Mouse (Mus musculus): ENCODE measurements at regions not wholly inside any gene's neighbourhood (a gene's known extent, or its start where the extent isn't known, plus 50 kb on each side); places are given as distances from the start of the nearest gene placed in this dataset.

DNA sequence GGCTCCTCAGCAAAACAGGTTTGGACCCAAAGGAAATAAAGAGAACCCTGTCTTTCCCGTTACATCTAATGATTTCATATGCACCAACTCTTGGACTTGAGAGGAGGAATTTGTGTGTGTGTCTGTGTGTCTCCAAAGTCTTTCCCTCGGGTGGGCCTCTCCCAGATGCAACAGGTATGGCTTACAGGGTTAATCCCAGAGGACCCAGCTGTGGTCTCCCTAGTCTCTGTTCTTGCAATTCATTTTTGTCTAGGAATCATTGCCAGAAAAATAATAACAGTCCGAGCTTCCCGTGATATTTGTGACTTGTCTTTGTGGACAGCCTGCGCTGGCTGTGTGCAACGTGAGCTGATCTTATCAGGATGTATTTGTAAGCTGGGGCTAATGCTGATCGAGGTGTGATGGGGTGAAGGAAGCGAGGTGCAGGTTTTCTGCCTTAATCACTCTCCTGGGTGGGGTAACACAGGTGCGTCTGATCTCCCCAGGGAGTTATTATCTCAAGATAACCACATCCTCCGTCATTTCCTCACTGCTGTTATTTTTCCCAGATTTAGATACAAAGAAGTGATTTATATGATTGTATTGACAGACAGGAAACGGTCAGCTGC, 627.2 kb upstream of the Sox9 start:
- Histone ChIP-seq H3K27ac (no peak overlapping the region), H3K4me3 (no peak overlapping the region), H3K4me1 (peaks cover 17% of the 10 kb centered on the region), H3K36me3 (no peaks in the 10 kb centered on the region), H3K27me3 (ENCODE audit: low read depth, poor library complexity, severe bottlenecking) (no peaks in the 10 kb centered on the region), H3K9me3 (replicated peaks) (no peaks in the 10 kb centered on the region)
- DNase-seq (ENCODE audit: low spot score) = no peak
- WGBS = 60% methylated on average over 11 of the region's 11 CpGs

DNA sequence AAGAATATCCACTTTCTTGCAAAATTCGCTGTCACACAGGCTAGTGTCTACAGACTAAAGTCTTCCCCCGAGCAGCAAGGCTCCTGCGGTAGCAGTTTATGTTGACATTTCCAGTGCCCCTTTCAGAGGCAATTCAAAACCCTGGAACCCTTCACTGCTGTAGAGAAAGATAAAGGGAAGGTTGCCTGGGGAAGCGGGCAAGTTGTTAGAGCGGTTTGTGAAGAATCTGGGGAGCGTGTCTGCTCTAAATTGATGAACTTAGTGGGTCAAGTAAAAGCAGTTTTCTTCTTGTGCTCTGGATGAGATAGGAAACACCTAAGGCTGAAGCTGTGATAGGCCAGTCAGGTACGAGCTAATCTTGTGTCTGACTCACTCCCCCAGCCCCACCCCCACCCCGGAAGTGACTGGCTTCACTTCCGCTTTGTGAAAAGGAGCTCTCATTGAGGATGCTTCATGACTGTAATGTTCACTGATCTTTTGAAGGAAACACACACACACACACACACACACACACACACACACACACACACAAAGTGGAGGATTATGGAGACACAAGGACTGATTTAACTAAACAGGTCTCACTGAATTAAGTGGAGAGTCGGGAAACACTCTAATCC, 626.6 kb upstream of the Sox9 start:
- no peaks in the 10 kb centered on the region for H3K9me3 ChIP-seq (replicated peaks)
- no peak for DNase-seq (ENCODE audit: low spot score)
- no peaks in the 10 kb centered on the region for H3K27me3 ChIP-seq (ENCODE audit: low read depth, poor library complexity, severe bottlenecking)
- H3K27ac ChIP-seq = no peak overlapping the region
- H3K4me1 ChIP-seq = peaks cover 17% of the 10 kb centered on the region
- no peak overlapping the region for H3K4me3 ChIP-seq
- no peaks in the 10 kb centered on the region for H3K36me3 ChIP-seq
- 54% methylated on average over 10 of the region's 10 CpGs for WGBS

DNA sequence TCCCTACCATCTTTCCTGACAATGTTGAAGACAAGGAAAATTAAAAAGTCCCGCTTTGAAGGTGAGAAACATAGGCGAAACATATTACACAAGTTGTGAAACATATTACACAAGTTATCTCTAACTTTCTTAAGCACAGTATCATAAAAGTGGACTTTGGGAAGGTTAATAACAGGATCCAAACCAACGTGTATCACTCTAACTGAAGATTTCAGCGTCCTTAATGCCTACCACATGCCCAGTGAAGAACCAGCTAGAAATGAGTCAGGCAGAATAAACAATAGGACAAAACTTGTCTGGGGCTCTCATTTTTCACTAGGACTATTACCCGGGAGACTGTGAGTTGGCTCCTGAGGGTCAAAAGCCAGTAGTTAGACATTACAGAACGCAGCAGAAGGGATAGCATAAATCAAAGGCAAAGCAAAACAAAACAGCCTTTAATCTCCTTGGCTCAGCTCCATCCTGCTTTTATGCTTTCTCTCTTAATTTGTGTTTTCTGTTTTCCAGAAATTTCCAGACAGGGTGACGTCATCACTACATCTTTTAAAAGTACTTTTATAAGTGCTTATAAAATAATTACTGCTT, 618.3 kb upstream of the Sox9 start:
- no peak for DNase-seq (ENCODE audit: low spot score)
- 39% methylated on average over 7 of the region's 7 CpGs for WGBS

DNA sequence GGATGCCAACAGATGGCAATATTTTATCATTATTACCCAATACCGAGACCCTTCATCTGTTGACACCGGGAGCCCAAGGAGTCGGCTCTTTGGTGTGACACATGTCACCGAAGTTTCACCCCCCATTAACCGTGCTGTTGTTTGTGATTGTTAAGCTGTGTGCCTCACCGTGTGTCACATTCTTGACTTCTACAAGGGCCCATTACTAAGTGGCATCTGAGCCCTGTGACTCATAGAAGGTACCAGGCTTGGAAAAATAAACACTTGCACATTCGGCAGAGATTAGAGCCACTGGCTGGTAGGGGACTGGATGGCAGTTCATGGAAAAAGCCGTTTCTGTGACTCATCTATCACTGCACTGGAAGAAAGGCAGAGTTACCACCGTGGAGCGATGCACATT, 608.4 kb upstream of the Sox9 start:
- Histone ChIP-seq H3K4me3 (no peak overlapping the region), H3K27ac (no peak overlapping the region), H3K9me3 (replicated peaks) (no peaks in the 10 kb centered on the region), H3K4me1 (peaks cover 5% of the 10 kb centered on the region; the same call in 1 of the 2 replicates), H3K36me3 (no peaks in the 10 kb centered on the region), H3K27me3 (ENCODE audit: low read depth, poor library complexity, severe bottlenecking) (no peaks in the 10 kb centered on the region)
- WGBS = 78% methylated on average over 10 of the region's 10 CpGs
- DNase-seq (ENCODE audit: low spot score) = no peak

More for the DNA sequence above, 618.3 kb upstream of the Sox9 start:
- Histone ChIP-seq H3K4me3 (no peak overlapping the region), H3K36me3 (no peaks in the 10 kb centered on the region), H3K4me1 (peaks cover 9% of the 10 kb centered on the region; the same call in 1 of the 2 replicates), H3K9me3 (replicated peaks) (no peaks in the 10 kb centered on the region), H3K27me3 (ENCODE audit: low read depth, poor library complexity, severe bottlenecking) (no peaks in the 10 kb centered on the region), H3K27ac (no peak overlapping the region)

DNA sequence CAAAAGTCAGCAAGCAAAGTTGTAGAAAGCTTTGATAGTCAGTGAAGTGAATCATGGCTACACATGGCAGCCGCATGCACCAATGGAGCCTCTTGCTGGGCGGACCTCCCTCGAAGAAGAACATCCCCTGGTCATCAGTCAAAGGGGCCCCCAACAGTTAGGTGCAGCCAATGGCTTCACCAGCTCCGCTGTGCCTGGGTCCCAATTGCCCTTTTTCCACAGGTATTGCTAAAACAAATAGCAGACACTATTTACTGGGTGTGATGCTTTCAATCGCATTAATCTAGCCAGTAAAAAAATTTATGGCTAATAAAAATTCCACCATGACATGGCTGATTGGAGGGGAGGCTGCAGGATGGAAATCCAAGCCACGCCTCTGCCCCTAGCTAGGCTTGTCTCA, 606.7 kb upstream of the Sox9 start:
- Histone ChIP-seq H3K4me1 (peaks cover 5% of the 10 kb centered on the region; the same call in 1 of the 2 replicates), H3K27ac (no peak overlapping the region), H3K9me3 (replicated peaks) (no peaks in the 10 kb centered on the region), H3K27me3 (ENCODE audit: low read depth, poor library complexity, severe bottlenecking) (no peaks in the 10 kb centered on the region), H3K36me3 (no peaks in the 10 kb centered on the region), H3K4me3 (no peak overlapping the region)
- WGBS = 90% methylated on average over 6 of the region's 6 CpGs
- DNase-seq (ENCODE audit: low spot score) = no peak

GRCm38 (mm10) chr11:112180666-112181065, 601.4 kb upstream of the Sox9 start:
- no peaks in the 10 kb centered on the region for H3K9me3 ChIP-seq (replicated peaks)
- WGBS = 73% methylated on average over 10 of the region's 10 CpGs
- peaks cover 17% of the 10 kb centered on the region for H3K4me1 ChIP-seq
- no peaks in the 10 kb centered on the region for H3K27me3 ChIP-seq (ENCODE audit: low read depth, poor library complexity, severe bottlenecking)
- no peak overlapping the region for H3K4me3 ChIP-seq
- no peak for DNase-seq (ENCODE audit: low spot score)
- no peaks in the 10 kb centered on the region for H3K36me3 ChIP-seq
- no peak overlapping the region for H3K27ac ChIP-seq

DNA sequence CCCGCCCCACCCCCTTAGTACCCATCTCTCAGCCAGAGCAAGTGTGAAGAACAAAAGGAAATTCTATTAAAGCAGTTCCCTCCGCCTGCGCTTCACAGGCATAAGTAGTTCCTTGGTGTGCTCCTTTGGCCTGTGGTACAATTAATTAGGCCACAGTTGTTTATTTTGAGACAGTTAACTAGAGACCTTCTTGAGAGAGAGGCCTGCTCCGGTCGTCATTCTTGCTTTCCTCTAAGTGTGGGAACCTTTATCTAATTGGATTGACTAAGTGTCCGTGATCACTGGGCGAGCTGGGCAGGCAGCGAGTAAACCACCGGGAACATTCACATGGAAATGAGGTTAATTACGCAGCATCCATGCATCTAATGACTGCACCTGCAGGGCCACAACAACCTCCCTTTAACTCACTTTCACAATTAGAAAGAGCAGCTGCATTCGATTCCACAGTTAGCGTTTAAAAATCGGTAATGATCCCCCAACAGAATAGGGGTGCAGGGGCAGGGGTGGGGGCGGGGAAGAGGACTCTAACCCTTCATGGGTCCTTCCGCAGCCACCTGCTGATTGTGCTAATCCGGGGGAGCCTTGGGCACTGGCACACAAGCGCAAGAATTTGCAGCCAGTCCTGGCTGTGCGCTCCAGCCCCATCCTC, 584.3 kb upstream of the Sox9 start:
- H3K4me3 ChIP-seq = 0 out of 2 replicates have a peak overlapping the region, but pooled peaks have one; percentile 0
- 9% methylated on average over 18 of the region's 18 CpGs for WGBS

DNA sequence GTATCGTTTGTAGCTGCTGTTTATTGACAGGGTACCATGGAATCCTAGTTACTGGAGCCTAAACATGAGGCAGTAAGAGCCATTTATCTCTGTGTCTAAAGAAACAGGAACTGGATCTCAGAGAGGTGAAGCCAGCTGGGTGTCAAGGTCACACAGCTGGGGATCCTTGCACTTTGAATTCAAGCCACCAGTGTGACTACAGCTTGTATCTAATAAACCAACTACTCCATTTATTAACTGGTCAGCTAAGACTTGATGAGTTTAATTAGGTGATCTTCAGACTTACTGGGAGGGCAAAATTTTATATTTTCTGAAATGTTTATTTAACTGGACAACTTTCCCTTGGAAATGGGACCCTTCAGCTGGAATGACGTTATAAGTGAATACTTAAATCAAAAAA, 577.5 kb upstream of the Sox9 start:
- Histone ChIP-seq H3K9me3 (replicated peaks) (no peaks in the 10 kb centered on the region), H3K27me3 (ENCODE audit: low read depth, poor library complexity, severe bottlenecking) (no peaks in the 10 kb centered on the region), H3K4me1 (peaks cover 38% of the 10 kb centered on the region), H3K36me3 (no peaks in the 10 kb centered on the region), H3K27ac (no peak overlapping the region), H3K4me3 (no peak overlapping the region)
- no peak for DNase-seq (ENCODE audit: low spot score)
- WGBS = 39% methylated on average over 2 of the region's 2 CpGs

More for the DNA sequence above, 584.3 kb upstream of the Sox9 start:
- no peak overlapping the region for H3K27ac ChIP-seq
- peaks cover 20% of the 10 kb centered on the region; the same call in 1 of the 2 replicates for H3K27me3 ChIP-seq (ENCODE audit: low read depth, poor library complexity, severe bottlenecking)
- H3K4me1 ChIP-seq = peaks cover 29% of the 10 kb centered on the region
- H3K9me3 ChIP-seq (replicated peaks) = no peaks in the 10 kb centered on the region
- peak; percentile 34 for DNase-seq (ENCODE audit: low spot score)
- H3K36me3 ChIP-seq = no peaks in the 10 kb centered on the region

GRCm38 (mm10) chr11:112209414-112209813, 572.6 kb upstream of the Sox9 start:
- H3K36me3 ChIP-seq = no peaks in the 10 kb centered on the region
- peak; percentile 49 for DNase-seq (ENCODE audit: low spot score)
- H3K27me3 ChIP-seq (ENCODE audit: low read depth, poor library complexity, severe bottlenecking) = no peaks in the 10 kb centered on the region
- H3K4me3 ChIP-seq = no peak overlapping the region
- 30% methylated on average over 4 of the region's 4 CpGs for WGBS
- H3K9me3 ChIP-seq (replicated peaks) = no peaks in the 10 kb centered on the region
- no peak overlapping the region for H3K27ac ChIP-seq
- H3K4me1 ChIP-seq = peaks cover 17% of the 10 kb centered on the region; the same call in 1 of the 2 replicates

DNA sequence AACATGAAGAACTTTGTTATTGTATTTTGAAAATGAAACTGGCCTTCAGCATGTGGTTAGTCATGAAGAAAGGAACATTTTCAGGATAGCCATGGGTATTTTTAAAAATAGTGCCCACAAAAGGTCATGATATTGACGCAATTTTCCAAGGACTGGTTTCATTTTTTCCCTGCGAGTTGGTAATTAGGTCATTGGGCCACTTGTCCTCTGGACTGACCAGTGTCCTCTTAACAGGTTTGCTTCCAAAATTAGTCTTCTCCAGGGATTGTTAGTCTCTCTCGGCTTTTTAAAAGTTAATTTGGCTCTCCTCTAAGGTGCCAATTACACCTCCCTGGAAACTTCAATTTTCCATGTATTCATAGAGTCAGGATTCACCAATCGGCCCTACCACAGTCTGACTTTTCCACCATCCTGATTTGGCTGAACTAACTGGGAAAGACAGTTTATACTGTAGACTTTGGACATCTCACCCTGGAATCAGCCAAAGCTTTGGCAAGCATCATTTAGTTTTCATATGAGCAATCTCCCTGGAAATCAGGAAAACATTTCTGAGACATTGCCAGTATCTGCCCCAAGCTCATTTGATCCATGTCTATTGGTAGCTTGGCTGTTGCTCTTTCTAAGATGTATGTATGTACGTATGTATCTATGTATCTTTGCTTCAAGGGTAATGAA, 562.8 kb upstream of the Sox9 start:
- WGBS = 94% methylated on average over 5 of the region's 5 CpGs
- Histone ChIP-seq H3K27me3 (ENCODE audit: low read depth, poor library complexity, severe bottlenecking) (no peaks in the 10 kb centered on the region), H3K27ac (no peak overlapping the region), H3K4me1 (no peaks in the 10 kb centered on the region), H3K4me3 (no peak overlapping the region), H3K9me3 (replicated peaks) (no peaks in the 10 kb centered on the region), H3K36me3 (no peaks in the 10 kb centered on the region)
- no peak for DNase-seq (ENCODE audit: low spot score)

DNA sequence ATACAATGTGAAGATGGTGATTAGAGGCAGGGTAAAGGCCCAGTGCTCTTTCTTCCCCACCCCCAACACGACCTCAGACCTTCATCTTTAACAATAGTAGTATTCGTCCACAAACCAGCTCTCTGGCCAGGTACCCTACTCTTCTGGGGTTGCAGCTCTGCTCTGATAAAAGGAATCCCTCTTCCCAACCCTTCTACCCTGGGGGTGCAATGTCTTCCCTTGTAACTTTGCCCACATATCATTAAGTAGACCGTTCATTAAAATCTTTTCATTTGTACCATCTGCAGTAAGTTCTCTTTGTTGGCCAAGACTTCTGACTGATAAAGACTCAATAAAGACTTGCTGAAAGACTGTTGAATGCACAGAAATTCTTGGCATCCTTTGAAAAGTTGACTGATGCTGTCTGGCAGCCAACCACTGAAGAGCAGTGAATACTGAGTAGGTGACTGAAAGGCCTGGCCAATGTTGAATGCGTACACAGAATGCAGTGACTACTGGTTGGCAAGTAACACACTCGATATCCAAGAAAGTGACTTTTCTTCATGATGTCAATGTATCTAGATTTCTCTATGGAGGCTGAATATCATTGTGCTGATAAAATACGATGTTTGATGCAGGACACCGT, 547.4 kb upstream of the Sox9 start:
- Histone ChIP-seq H3K4me1 (peaks cover 10% of the 10 kb centered on the region), H3K36me3 (no peaks in the 10 kb centered on the region), H3K9me3 (replicated peaks) (no peaks in the 10 kb centered on the region), H3K27ac (no peak overlapping the region), H3K4me3 (no peak overlapping the region), H3K27me3 (ENCODE audit: low read depth, poor library complexity, severe bottlenecking) (no peaks in the 10 kb centered on the region)
- 89% methylated on average over 7 of the region's 7 CpGs for WGBS
- DNase-seq (ENCODE audit: low spot score) = no peak

Measured in limb, embryonic 10.5 days (tissue).